Mouse (Mus musculus) B cell, adult 62 days (primary cell): ENCODE data around the gene Heatr1. TPM values are rescaled to one million over a fixed set of nuclear protein-coding genes. Genes with fewer than 3 reads are reported as not detected.

Experiments used
- total RNA-seq: library from RNA; stranded (reverse); gene quantifications from 4 replicates; pipeline ENCODE4 v1.2.4, GENCODE M21; 2023

The Heatr1 gene
- 89.6 to 111 TPM (median 98.4 TPM) in 4 replicates for total RNA-seq

DNA sequence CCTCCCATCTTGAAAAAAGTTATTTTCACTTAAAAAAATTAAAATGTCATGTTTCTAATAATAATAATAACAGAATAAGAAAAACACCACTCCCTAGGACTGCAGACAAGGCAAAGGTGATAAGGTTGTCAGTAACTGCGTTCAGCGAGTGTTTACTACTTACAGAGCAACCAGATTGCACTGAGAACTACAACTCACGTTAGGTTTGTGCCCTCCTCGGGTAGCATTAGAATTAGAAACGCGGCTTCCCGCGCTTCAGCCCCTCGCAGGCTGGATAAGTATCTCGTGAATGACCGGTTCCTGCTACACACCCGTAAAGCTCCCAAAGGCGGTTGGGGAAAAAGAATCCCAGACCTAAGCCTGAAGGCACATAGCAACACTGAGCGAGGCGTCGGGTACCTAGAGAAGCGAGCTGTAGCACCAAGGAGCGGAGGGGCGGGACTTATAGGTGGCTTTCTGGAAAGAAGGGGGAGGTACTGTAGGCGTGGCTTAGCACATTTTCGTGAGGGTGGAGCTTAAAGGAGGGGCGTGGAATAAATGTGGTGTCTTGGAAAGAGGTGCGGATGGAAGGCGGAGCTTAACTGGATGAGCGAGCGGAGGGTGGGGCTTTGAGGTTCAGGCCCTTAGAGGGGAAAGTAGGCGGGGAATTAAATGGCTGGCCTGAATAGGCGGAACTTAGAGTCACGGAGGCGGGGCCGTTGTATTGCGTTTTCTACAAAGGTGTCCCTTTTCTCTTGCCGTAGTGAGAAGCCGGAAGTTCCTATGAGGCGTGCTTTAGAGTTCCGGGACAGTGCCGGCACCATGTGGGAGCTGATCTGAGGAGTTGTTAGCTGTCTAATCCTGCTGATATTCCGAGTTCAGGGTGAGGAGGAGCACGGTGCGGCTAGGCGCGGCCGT lies at the start of gene Heatr1:
Gene Heatr1 (plus strand): TSS at position 419 of the 897 bp plus-strand sequence.

DNA sequence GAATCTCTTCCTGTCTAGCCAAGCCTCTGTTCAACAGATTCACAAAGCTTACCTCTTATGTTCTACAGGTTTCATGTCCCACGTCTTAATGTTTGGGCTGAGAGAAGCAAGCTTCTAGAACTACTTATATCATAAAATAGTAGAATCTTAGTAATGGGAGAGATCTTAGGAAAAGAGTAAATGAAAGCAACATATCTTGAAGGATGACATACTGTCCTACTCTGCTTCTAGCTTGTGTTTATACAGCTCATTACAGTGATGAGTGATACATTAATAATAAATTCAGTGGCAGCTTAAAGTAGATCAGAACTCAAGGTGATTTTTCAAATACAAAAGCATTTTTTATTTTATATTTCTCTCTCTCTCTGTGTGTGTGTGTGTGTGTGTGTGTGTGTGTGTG lies 70.0 kb downstream of the Heatr1 start, which contains the start of gene Lgals8:
Gene Lgals8 (minus strand): TSS at position 101 of the 400 bp plus-strand sequence.

Other genes starting within 250 kb of the Heatr1 start
- gene Mtr, start 136.9 kb upstream of the Heatr1 start, total RNA-seq = 36.6 to 40.3 TPM (median 39.8 TPM) in 4 replicates
- gene Actn2, start 54.3 kb upstream of the Heatr1 start, total RNA-seq = not detected in 4 replicates
- gene Lgals8, start 69.9 kb downstream of the Heatr1 start, total RNA-seq = 178 to 187 TPM (median 180 TPM) in 4 replicates
- 21.7 to 23.5 TPM (median 22.4 TPM) in 4 replicates for gene Edaradd, start 125.4 kb downstream of the Heatr1 start, total RNA-seq
- gene Ero1lb, start 170.8 kb downstream of the Heatr1 start, total RNA-seq = 108 to 114 TPM (median 112 TPM) in 4 replicates